Mouse (Mus musculus): Measurements from ENCODE around the gene Syk.
A peak's percentile ranks its signal among the peaks of the same experiment; 100 is the strongest.

Gene Syk

GRCm38 (mm10) chr13:52569194-52569769 lies 13.7 kb upstream of the Syk start:
- no peak for DNase-seq

- DNase-seq, result no peak
Observed at GRCm38 (mm10) chr13:52570276-52570675, 12.7 kb upstream of the Syk start.

GRCm38 (mm10) chr13:52571591-52572384 lies 11.2 kb upstream of the Syk start:
- DNase-seq, result no peak

GRCm38 (mm10) chr13:52572451-52573446 lies 10.2 kb upstream of the Syk start:
- DNase-seq, result no peak

- DNase-seq, result no peak
Observed at GRCm38 (mm10) chr13:52574311-52574710, 8.7 kb upstream of the Syk start.

GRCm38 (mm10) chr13:52575483-52575882 lies 7.5 kb upstream of the Syk start:
- no peak for DNase-seq

GRCm38 (mm10) chr13:52576021-52576614 lies 6.9 kb upstream of the Syk start:
- DNase-seq, result no peak

GRCm38 (mm10) chr13:52576841-52577240 lies 6.1 kb upstream of the Syk start:
- DNase-seq, result no peak

GRCm38 (mm10) chr13:52577326-52577920 lies 5.5 kb upstream of the Syk start:
- no peak for DNase-seq

- no peak for DNase-seq
Observed at GRCm38 (mm10) chr13:52577939-52578338, 5.0 kb upstream of the Syk start.

- DNase-seq, result no peak
Observed at GRCm38 (mm10) chr13:52578776-52579175, 4.2 kb upstream of the Syk start.

- peak; percentile 37 to 52 for DNase-seq
Observed at GRCm38 (mm10) chr13:52582506-52582877, 481 bp upstream of the Syk start.

GRCm38 (mm10) chr13:52583943-52584562 lies 1.1 kb downstream of the Syk start:
- no peak for DNase-seq

GRCm38 (mm10) chr13:52584654-52585455 lies 1.9 kb downstream of the Syk start:
- peak; percentile 68 to 80 for DNase-seq

- DNase-seq, result no peak
Observed at GRCm38 (mm10) chr13:52587761-52588160, 4.8 kb downstream of the Syk start.

GRCm38 (mm10) chr13:52589043-52589442 lies 6.1 kb downstream of the Syk start:
- DNase-seq, result no peak

- no peak for DNase-seq
Observed at GRCm38 (mm10) chr13:52591831-52592230, 8.9 kb downstream of the Syk start.

- no peak for DNase-seq
Observed at GRCm38 (mm10) chr13:52596692-52597091, 13.7 kb downstream of the Syk start.

GRCm38 (mm10) chr13:52597092-52597678 lies 14.2 kb downstream of the Syk start:
- no peak for DNase-seq

GRCm38 (mm10) chr13:52598233-52598632 lies 15.3 kb downstream of the Syk start:
- no peak for DNase-seq
